Mouse (Mus musculus): ENCODE measurements at regions not wholly inside any gene's neighbourhood (a gene's known extent, or its start where the extent isn't known, plus 50 kb on each side); places are given as distances from the start of the nearest gene placed in this dataset.

DNA sequence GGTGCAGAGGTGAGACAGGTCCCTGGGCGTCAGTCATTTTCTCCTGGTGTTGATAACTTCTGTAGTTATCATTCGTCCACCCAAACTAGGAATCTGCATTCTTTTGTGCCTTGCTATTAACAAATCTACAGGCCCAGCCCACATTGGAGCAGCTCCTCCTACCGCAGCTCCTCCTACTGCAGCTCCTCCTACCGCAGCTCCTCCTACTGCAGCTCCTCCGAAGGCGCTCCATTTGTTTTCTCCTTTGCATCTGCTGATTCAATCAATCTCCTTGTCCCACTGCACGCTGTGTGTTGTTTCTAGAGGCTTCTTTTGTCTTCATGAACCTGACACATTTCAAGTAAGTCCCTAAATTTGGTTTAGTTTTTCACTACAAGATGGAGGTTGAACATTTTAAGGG is 248.2 kb upstream of the Arglu1 start:
- no peak for DNase-seq
- intact Hi-C loops (cut with DNase I), result no loop called here

DNA sequence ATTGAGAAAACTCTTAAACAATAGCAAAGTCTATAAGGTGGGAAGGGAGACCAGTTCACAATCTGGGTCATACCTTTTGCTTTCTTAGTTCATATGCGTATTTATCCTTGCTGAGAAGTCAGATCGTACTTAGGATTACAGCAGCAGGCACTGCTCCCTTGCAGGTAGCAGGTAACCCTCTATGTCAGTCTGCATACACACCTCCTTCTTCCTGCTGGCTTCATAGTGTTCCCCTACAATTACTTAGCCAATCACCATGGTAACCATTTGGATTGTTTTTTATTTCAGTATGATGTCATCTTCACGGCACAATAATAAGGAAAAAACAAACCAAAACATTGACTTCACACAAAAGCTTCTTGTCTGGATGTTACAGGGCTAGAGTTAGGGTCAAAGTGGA is 242.1 kb upstream of the Arglu1 start:
- intact Hi-C loops (cut with DNase I), result no loop called here

DNA sequence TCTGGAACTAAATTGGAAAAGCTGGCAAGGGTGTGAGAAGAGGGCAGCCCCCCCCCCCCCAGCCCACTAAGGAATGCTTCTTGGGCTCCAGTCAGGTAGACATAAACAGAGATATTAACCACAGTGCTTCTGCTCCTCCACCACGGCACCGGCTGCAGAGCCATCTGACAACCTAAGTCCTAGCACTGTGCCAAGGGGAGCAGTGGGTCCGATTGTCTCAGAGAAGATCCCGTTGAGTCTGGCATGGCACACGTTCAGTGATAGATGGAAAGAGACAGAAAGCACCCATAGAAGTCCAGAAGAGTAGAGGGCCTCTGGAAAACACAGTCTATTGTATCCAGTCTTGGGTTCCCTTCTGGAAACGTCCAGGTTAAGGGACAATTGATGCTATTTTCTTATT is 241.4 kb upstream of the Arglu1 start:
- DNase-seq, result no peak
- intact Hi-C loops (cut with DNase I), result no loop called here

More for the DNA sequence above, 242.1 kb upstream of the Arglu1 start:
- no peak for DNase-seq

DNA sequence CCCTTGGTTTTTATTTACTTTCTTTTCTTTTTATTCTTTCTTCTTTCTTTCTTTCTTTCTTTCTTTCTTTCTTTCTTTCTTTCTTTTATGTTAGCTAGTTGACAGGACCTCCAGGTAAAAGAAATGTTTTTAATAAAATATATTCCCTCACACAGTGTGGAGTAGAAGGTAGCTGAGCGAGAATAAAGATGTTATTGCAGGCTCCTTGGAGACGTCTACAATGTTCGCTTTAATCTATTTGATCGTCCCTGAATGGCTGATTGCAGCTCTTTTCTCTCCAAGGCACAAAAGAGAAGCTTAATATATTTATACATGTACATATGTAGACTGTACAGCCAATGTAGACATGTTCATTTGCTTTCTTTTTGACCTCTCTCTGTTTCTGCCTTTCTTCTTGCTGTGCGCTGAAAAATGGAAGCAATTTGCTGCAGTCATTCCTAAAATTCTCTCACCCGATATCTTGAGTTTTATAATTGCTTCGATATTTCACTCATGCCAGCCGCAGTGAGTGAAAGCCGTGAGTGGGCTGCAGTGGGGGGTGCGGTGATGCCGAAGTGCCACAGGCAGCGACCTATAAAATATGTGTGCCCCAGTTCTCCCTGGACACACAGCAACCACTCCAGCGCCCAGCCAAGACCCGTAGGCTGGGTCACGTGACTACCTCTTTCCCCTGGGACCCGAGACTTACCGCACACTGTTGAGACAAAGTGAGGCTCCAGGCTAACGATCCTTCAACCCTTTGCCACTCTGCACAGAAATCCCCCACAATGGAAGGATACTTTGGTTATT is 237.9 kb upstream of the Arglu1 start:
- intact Hi-C loops (cut with DNase I), result no loop called here
- no peak for DNase-seq

DNA sequence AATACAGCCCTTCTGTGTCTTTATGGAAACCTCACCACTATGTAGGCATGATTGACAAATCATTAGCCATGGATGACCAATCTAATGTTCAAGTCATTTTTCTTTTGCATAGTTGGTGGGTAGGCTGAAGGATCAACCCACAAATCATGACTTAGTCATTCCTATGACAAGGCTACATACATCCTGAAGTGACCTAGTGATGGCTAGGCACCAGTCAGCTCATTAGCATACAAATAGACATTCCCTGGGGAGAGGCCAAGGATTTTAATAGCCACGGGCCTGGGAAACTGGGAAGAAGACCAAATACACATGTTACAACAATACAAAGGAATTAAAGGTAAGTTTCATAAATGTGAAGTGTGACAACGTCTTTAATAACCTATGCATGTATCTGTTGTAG is 231.1 kb upstream of the Arglu1 start:
- intact Hi-C loops (cut with DNase I), result loop anchor here (5.0 kb wide), 1 partner anchor 71 kb away; no protein-coding TSS in a partner anchor
- peak in 1 of 2 experiments; percentile 44 for DNase-seq

DNA sequence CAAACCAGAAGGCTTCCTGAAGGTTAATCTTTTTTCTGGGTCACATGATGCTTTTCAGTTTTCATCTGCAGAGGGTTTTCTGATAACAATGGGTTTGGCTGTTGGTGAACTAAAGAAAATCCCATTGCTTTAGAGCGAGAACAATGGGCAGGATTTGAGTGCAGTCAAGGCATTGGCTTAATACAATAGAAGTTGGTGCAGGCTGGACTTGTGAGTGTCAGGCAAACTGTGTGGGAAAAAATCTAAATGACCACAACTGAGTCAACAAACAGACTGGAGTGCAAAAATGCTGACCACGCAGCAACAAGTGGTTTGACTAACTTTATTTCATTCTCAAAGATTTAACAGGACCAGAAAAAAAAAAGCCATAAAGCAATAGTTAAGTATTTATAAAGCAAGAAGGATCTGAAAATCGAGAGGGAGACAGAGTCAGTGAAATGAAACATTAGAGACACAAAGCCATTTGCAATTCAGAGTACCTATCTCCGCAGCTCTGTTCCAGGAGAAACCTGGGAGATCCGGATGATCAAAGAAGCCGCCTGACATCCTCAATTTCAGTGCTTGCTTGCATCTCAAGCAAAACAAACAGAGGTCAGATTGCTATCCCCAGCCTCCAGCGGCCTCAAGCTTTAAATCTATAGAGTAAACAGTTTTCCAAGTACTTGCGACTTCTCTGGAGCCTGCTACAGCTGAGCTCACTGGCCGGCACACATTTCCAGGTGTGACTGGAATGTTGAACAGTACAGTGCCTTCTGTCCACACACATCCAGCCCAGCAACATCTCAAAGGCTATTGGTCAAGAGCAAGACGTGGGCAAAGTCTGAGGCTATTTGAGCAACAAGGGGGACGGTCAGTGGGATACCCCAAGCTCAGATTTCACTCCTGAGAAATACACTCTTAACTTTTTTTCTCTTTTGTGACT is 229.5 kb upstream of the Arglu1 start:
- intact Hi-C loops (cut with DNase I), result loop anchor here (5.0 kb wide), 1 partner anchor 72 kb away; no protein-coding TSS in a partner anchor
- DNase-seq, result no peak

DNA sequence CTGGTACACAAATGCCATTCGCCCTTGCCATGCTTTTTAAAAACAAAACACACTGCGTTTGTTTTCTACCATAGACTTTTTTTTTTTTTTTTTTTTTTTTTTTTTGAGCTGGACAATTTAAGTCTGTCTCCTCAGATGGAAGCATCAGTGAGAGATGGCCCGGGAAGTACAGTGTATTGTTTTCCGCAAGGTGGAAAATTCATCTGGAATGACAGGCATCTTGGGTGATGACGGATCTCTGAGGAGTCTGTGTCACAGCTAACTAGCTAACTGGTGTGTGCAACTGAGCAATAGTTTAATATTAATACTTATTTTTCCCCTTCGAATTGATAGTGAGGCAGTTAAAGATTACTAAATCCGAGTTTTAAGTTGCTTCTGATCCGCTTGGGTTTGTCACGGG is 228.7 kb upstream of the Arglu1 start:
- no peak for DNase-seq
- intact Hi-C loops (cut with DNase I), result no loop called here

DNA sequence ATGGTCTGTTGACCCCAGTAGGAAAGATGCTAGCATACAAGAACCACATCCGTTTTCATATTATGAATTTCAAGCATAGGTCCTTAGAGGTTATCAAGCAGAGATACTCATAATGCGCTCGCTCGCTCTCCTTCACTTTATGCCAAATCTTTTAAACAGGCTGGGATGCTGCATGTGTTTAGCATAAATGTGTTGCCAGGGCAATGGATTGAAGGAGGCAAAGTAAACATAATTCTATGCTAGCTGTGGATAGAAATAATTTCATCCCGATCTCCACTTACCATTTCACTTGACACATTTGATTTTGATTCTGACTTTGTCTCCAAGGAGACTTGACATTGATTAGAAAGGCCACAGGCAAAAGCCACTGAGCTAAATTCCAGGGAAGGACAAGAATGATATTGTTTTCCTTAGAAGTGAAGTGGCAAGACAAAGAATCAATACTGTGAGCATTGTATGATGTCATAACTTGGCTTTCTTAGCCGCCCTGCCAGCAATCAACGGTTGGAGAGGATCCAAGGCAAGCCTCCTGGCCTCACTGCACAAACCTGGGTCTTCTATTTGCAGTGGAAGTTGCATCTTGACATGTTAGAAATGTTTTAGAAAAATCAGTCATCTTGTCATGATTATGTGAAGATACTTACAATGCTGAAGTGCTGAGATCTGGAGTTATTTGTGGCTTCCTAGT is 217.3 kb upstream of the Arglu1 start:
- no peak for DNase-seq
- intact Hi-C loops (cut with DNase I), result no loop called here

DNA sequence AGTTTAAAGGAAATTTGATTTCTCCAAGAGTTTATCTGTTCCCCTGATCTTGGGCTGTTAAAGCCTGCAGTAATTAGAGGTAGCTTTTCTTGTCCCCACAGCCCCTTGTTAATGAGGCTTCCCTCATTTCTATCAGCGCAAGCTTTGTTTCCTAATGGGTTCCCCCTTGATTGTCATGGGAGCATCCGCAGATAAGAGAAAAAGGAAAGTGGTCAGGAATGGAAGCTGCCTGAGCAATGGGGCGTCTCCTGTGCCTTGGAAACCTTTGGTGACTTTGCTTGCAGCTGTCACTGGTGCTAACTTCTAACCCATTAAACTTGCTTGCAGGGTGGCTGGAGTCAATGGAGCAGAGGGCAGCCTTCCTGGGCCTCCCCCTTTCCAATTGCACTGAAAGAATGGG is 202.7 kb upstream of the Arglu1 start:
- DNase-seq, result no peak
- intact Hi-C loops (cut with DNase I), result no loop called here

DNA sequence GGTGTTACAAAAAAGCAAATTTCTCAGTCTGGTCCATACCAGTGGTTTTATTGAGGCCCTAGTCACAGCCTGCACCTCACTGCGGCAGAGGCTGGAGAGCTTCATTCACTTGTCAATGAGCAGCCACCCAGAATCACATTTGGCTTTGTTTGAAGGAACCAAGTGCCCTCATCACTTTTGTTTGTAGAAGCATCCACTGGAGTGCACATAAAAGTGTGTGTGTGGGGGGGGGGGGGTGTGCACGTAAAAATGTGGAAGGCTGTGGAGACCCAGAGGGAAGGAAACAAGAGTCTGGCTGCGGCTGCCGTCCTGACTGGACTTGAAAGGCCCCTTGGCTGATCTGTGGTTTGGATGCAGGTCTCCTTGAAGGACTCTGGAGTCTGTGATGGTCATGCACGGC is 187.0 kb upstream of the Arglu1 start:
- intact Hi-C loops (cut with DNase I), result no loop called here
- DNase-seq, result no peak

DNA sequence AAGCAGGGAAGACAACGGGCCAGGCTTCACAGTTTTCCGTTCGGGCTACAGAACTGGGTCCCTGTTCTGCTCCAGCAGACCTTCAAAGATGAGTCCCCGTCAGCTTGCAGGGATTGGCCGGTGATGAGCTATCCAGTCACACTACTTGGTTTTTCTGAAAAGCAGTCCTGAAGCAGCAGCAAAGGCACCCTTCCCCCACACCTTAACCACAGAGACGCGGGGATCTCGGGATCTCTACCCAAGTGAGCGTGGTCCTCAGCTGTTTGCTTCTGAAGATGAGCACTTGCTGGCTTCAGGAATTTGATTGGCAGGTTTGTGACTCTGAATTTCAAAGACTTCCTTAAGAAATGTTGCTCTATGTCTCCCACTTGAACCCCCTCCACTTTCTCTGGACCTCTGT is 186.6 kb upstream of the Arglu1 start:
- intact Hi-C loops (cut with DNase I), result no loop called here

DNA sequence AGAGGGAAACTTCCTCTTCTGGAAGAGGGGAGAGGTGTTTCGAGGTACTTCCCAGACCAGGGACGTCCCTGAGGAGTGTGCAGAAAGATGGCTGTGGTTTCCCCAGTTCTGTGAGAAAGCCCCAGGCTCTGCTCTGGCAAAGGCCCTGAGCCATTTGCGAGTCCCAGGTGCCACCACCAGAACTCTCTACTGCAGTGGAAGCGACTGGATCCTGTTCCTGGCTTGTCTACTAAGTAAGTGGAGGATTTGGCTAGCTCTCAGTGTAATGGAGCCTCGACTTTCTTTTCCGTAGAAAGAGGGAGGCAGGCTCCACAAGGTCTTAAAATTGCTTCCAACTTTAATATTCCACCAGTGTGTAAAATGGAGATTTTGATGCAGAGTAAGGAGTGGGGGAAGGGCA is 186.1 kb upstream of the Arglu1 start:
- intact Hi-C loops (cut with DNase I), result no loop called here
- no peak for DNase-seq

More for the DNA sequence above, 186.6 kb upstream of the Arglu1 start:
- no peak for DNase-seq

DNA sequence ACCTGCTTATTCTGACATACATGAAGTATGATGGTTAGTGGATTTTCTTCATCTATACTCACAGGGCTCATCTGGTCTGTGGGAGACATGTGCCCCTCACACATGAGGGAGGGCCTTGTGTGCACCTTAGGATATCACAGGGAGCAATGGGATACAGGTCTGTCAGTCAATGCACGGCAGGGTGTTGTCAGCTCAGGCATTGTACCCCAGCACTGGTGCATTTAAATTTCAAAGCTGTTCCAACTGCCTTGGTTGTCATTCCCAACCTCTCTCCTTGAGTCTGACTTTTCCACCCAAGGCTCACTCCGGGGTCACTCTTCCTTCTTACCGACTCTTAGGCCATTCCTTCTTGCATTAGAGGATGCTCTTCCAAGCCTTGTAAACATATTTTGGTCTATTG is 181.6 kb upstream of the Arglu1 start:
- intact Hi-C loops (cut with DNase I), result no loop called here
- DNase-seq, result no peak

DNA sequence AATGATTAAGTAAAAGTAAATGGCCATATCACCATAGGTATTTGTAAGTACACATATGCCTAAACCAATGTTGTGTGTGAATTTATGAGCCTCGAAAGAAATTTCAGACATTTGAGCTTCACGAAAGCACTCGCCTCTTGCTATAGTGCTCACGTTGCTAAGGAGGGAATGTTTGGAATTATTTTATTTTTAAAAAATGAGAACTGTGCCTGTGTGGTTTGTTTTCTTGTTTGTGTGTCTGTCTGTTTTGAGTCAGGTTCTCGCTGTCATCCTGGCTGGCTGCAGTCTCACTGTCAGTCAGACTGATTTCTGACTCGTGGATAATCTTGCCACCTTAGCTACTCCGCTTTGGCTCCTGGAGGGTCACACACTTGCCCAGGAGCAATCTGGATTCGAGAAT is 180.7 kb upstream of the Arglu1 start:
- DNase-seq, result no peak
- intact Hi-C loops (cut with DNase I), result no loop called here

DNA sequence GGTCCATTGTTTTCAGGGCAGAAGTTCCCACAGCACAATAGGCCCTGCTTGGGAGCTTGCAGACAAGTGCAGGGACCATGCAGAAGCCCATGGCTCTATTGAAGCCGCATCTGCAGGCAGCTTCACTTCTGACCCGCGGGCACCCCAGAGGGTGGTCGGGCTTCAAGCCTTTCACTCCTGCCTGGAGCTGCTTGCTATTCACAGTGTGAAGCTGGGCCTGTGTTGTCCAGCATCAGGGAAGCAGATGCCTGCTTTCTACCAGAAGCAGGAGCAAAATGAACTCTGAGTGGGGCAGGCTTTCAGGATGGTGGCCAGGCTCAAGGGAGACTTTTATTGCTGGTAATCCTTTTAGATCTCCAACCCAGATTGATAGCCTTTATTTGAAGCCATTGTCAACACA is 180.2 kb upstream of the Arglu1 start:
- no peak for DNase-seq
- intact Hi-C loops (cut with DNase I), result no loop called here

DNA sequence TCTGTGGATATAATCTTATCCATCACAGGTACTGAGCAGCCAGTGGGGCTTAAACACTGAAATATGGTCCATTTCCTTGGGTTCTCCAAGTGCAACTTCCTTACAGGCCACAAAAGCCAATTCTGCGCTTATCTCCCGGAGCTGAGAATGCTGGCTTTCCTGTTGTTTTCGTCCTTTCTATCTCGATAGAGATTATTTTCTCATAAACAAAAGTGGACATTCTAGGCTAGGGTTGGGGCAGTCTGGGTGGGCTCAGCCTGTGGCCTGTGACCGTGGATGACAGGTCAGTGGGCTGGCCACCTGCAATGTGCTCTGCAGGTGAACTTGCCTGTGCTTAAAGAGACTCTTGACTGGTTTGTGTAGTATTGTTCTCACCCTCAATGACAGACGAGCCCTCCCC is 179.0 kb upstream of the Arglu1 start:
- no peak for DNase-seq

DNA sequence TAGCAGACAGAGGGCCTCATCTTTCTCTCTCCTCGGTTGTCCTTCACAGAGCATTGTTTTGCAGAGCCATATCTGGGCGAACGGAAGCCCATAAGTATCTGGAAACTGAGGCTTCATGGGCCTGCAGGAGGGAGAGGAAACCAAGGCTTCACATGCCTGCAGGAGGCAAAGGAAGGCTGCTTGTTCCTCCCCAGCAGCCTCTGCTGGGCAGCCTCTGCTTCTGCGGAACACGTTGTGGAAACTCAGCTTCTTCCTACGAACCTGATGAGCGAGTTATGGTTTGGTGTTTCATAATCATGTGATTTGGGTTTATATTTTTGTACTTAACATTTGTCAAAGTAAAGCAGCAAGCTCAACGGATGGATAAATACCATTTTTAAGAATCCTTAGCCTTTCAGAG is 177.6 kb upstream of the Arglu1 start:
- intact Hi-C loops (cut with DNase I), result no loop called here
- no peak for DNase-seq

More for the DNA sequence above, 179.0 kb upstream of the Arglu1 start:
- intact Hi-C loops (cut with DNase I), result no loop called here

DNA sequence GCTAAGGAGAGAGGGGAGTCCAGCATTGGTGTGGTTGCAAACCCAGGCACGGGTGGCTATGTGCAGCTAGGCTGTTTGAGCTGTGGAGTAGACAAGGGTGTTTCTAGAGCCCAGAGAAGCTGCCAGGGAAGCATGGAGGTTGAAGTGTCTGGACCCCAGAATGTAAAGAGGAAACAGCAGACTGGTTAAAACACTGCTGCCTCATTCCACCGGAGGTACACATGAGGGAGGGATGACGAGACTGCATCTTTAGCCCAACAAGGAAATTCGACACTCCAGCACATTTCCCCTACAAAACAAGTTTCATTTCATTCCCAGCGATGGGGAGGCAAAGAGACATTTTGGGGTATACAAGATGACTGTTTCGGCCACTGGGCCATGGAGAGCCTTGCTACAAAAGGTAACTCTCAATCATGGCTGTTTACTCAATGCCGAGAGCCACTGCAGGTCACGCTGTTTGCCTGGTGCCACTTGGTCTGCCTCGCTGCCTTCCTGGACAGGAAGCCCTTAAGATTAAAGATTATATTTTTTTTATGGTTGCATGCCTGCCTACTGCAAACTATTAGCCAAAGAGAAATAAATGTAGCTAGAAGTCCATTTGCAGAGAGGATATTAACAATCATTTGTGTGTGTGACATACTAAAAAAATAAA is 176.9 kb upstream of the Arglu1 start:
- intact Hi-C loops (cut with DNase I), result no loop called here

DNA sequence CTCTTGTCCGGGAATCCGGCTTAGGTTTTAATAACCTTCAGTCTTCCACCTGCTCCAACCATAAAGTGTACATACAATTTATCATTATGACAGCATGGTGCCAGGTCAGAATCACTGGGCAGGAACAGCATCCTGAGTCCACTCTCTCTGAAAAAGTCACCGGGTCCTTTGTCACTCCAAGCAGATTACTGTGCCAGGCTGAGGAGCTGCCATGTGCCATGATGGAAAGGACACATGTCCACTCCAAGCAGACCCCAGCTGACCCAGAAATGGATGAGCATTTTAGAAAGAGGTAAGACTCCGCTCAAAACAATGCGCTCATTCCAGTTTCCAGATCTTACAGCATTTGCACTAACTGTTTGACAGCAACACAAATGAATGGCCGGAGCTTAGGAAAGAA is 172.4 kb upstream of the Arglu1 start:
- DNase-seq, result no peak
- intact Hi-C loops (cut with DNase I), result no loop called here

More for the DNA sequence above, 176.9 kb upstream of the Arglu1 start:
- DNase-seq, result no peak

DNA sequence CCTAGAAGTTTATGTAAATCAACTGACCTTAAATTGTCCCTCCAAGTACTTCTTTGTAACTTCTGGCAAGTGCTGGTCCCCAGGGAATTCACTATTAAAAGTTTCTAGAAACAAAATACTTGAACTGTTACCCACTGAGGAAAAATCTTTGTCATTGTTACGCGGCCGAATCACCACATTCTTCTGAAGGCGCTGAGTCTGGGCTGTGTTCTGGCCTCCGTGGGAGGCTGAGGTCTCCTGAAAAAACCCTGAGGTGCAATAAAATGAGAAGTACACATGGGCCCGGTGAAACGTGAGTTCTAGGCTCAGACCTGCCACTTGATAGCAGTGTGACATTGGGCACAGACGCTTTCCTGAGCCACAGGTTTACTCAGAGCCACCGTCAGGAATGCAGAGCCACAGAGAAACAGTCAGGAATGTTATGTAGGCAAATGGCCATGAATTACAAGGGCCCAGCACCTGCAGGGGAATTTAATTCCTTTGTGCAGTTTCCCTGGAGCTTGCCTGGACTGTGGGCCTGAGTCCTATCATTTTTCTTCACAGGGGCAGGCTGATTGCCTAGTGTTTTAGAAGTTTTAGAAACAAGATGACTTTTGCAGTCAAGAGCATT is 171.1 kb upstream of the Arglu1 start:
- DNase-seq, result peak in 1 of 2 experiments; percentile 16
- intact Hi-C loops (cut with DNase I), result no loop called here

All from heart, postnatal 14 days (tissue).